Mouse (Mus musculus): ENCODE measurements around the gene Ppan. TPM values are rescaled to one million over a fixed set of nuclear protein-coding genes. Genes with fewer than 3 reads are reported as not detected.

Gene Ppan
- polyA plus RNA-seq, 1 experiment from 2014 or later = 64.3 TPM

DNA sequence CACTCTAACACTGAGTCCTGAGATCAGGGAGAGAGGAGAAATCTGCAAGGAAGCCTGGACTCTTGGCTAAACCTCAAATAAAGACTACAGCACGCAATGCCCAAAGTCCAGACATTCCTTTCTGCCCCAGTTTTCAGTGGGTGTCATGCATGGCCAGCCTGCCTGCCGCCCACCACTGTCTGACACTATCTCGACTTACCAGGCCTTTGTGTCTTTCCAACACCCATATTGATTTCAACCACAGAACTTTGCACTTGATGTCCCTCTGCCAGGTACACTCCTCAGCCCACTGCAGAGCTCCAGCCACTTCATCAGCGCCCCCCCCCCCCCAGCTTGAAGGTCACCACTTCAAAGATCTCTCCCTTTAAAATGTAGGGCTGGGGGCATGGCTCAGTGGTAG lies 25.8 kb upstream of the Ppan start:
- Histone ChIP-seq H3K27ac (replicated peaks; ENCODE audit: low read depth, low read length) (no peak overlapping the region), H3K36me3 (replicated peaks; ENCODE audit: control insufficient read depth, insufficient read depth, low read depth, low read length) (no peaks in the 10 kb centered on the region), H3K9ac (replicated peaks; ENCODE audit: low read length) (no peak overlapping the region), H3K4me1 (ENCODE audit: control insufficient read depth, insufficient read depth, low read length) (no peaks in the 10 kb centered on the region), H3K27me3 (ENCODE audit: control insufficient read depth, insufficient read depth, low read length) (no peaks in the 10 kb centered on the region), H3K9me3 (replicated peaks; ENCODE audit: control insufficient read depth, low read length) (no peaks in the 10 kb centered on the region), H3K4me3 (ENCODE audit: low read depth, low read length) (no peak overlapping the region), H3K4me2 (ENCODE audit: low read depth, low read length) (no peak overlapping the region)
- DNase-seq (ENCODE audit: low spot score) (no peak), ATAC-seq (replicated peaks; ENCODE audit: insufficient number of reproducible peaks, low FRiP score, low TSS enrichment, low read depth) (no peak)
- WGBS = 55% methylated on average over 4 of the region's 4 CpGs

DNA sequence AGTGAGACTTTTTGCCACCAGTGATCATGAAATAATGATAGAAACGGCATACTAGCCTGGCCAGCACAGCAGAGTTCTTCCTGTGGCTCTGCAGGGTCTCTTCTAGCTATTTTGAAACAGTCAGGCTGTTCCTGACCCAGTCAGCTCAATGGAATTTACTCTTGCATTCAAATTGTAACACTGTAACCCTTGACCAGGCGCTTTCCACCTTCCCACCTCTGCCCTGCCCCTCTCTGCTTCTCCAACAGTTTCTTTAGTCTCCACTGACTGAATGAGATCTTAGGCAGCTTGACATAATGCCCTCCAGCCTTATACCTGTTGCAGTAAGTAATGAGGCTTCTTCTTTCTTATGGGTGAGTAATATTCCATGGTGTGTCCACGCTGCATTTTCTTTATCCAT lies 21.1 kb upstream of the Ppan start:
- Histone ChIP-seq H3K36me3 (replicated peaks; ENCODE audit: control insufficient read depth, insufficient read depth, low read depth, low read length) (no peaks in the 10 kb centered on the region), H3K27ac (replicated peaks; ENCODE audit: low read depth, low read length) (no peak overlapping the region), H3K4me2 (ENCODE audit: low read depth, low read length) (no peak overlapping the region), H3K9me3 (replicated peaks; ENCODE audit: control insufficient read depth, low read length) (no peaks in the 10 kb centered on the region), H3K27me3 (ENCODE audit: control insufficient read depth, insufficient read depth, low read length) (peaks cover 22% of the 10 kb centered on the region), H3K9ac (replicated peaks; ENCODE audit: low read length) (no peak overlapping the region), H3K4me3 (ENCODE audit: low read depth, low read length) (no peak overlapping the region), H3K4me1 (ENCODE audit: control insufficient read depth, insufficient read depth, low read length) (no peaks in the 10 kb centered on the region)
- DNase-seq (ENCODE audit: low spot score) (no peak), ATAC-seq (replicated peaks; ENCODE audit: insufficient number of reproducible peaks, low FRiP score, low TSS enrichment, low read depth) (no peak)
- whole genome bisulfite sequencing = 60% methylated on average over 3 of the region's 3 CpGs

DNA sequence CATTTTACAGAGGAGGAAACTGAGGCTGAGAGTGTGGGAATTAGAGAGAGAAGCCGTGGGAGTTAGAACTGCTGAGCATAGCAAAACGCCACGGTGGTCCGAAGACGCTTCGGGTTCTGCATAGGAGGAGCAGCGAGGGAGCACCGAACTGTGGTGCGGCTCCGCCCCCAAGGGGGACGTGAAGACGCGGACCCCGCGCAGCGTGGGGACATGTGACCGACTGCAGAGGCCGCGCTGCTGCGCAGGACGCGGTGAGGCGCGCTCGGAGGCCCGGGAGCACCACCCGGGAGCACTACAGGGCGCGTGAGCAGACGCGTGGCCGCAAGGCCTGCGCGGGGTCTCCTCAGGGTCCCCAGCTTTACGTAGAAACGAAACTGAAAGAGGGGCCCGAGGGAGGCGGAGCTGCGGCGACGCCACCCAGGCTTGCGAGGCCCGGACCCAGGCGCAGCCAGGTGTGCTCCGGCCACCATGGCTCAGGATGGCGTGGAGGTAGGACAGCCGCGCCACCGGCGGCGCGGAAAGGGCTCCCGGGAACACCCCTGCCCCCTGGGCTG lies 19.4 kb upstream of the Ppan start, which contains the start of gene A230050P20Rik:
A230050P20Rik (plus strand) TSS at position 195 of the 554 bp plus-strand sequence.
- ATAC-seq (replicated peaks; ENCODE audit: insufficient number of reproducible peaks, low FRiP score, low TSS enrichment, low read depth) (0 out of 2 replicates have a peak, but pooled peaks have one; percentile 15), DNase-seq (ENCODE audit: low spot score) (no peak)
- Histone ChIP-seq H3K4me1 (ENCODE audit: control insufficient read depth, insufficient read depth, low read length) (no peaks in the 10 kb centered on the region), H3K27me3 (ENCODE audit: control insufficient read depth, insufficient read depth, low read length) (peaks cover 22% of the 10 kb centered on the region), H3K9ac (replicated peaks; ENCODE audit: low read length) (0 out of 2 replicates have a peak within 1 kb of the TSS, but pooled peaks have one; percentile 22), H3K9me3 (replicated peaks; ENCODE audit: control insufficient read depth, low read length) (no peaks in the 10 kb centered on the region), H3K27ac (replicated peaks; ENCODE audit: low read depth, low read length) (no peak within 1 kb of the TSS), H3K4me3 (ENCODE audit: low read depth, low read length) (peak within 1 kb of the TSS; percentile 28), H3K36me3 (replicated peaks; ENCODE audit: control insufficient read depth, insufficient read depth, low read depth, low read length) (no peaks in the 10 kb centered on the region), H3K4me2 (ENCODE audit: low read depth, low read length) (peak within 1 kb of the TSS; percentile 40)
- WGBS = 9% methylated on average over 43 of the region's 53 CpGs

DNA sequence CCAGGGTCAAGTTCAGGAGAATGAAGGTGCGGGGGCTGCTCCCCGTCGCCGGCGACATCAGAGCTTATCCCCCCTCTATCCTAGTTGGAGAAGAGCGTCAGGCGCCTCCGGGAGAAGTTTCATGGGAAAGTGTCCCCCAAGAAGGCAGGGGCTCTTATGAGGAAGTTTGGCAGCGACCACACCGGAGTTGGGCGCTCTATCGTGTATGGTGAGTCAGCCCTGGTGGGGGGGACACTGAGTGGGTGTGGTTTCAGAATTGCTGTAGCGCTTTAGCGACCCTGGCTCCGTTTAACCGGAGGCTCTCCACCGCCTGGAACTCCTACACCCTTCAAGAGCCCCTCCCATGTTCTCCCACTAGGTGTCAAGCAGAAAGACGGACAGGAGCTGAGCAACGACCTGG lies 18.7 kb upstream of the Ppan start:
- Histone ChIP-seq H3K9me3 (replicated peaks; ENCODE audit: control insufficient read depth, low read length) (no peaks in the 10 kb centered on the region), H3K4me3 (ENCODE audit: low read depth, low read length) (peak overlapping the region; percentile 28; the same call in 1 of the 2 replicates), H3K9ac (replicated peaks; ENCODE audit: low read length) (no peak overlapping the region), H3K4me2 (ENCODE audit: low read depth, low read length) (peak overlapping the region; percentile 40), H3K36me3 (replicated peaks; ENCODE audit: control insufficient read depth, insufficient read depth, low read depth, low read length) (no peaks in the 10 kb centered on the region), H3K4me1 (ENCODE audit: control insufficient read depth, insufficient read depth, low read length) (no peaks in the 10 kb centered on the region), H3K27me3 (ENCODE audit: control insufficient read depth, insufficient read depth, low read length) (peaks cover 22% of the 10 kb centered on the region), H3K27ac (replicated peaks; ENCODE audit: low read depth, low read length) (no peak overlapping the region)
- 7% methylated on average over 19 of the region's 19 CpGs for WGBS
- ATAC-seq (replicated peaks; ENCODE audit: insufficient number of reproducible peaks, low FRiP score, low TSS enrichment, low read depth) (no peak), DNase-seq (ENCODE audit: low spot score) (no peak)

DNA sequence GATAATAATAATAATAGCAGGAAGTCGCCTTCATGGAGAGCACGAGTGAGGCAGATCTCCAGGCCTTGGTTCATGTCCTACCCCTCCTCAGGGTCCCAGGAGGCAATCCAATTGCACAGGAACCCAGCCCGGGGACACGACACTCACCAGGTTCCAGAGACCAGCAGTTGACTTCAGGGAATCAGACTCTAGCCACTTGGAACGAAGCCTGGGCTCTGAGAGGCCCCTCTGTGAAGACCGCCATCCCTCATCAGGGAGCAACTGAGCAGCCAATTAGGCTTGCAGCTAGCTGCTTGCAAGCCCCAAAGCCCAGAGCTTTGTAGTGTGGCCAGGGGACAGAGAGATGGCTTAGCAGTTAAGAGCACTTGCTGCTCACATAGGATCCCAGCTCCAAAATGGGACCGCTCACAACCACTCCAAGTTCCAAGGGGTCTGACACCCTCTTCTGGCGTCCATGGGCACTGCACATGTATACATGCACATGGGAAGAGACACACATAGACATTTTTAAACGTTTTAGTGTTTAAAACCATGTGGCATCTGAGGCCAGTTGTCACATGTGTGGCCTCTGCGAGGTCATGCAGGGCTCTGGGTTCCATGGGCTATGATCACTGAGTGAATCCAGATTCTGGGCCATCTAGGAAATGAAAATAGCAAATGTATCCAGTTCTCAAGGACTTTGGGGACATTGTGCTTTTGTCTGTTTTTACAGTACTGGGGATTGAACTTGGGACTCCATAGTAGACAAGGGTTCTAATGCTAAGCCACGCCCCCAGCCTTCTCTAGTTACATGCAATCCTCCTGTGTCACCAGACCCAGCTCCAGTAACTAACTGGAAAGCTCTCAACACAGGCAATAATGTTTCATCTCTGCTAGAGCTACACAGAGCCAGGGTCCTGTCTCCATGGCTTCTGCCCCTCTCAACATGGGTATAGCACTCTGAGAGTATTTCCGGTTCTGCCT lies 17.5 kb upstream of the Ppan start:
- Histone ChIP-seq H3K4me2 (ENCODE audit: low read depth, low read length) (no peak overlapping the region), H3K27ac (replicated peaks; ENCODE audit: low read depth, low read length) (no peak overlapping the region), H3K4me3 (ENCODE audit: low read depth, low read length) (no peak overlapping the region), H3K9me3 (replicated peaks; ENCODE audit: control insufficient read depth, low read length) (no peaks in the 10 kb centered on the region), H3K36me3 (replicated peaks; ENCODE audit: control insufficient read depth, insufficient read depth, low read depth, low read length) (no peaks in the 10 kb centered on the region), H3K9ac (replicated peaks; ENCODE audit: low read length) (no peak overlapping the region), H3K4me1 (ENCODE audit: control insufficient read depth, insufficient read depth, low read length) (no peaks in the 10 kb centered on the region), H3K27me3 (ENCODE audit: control insufficient read depth, insufficient read depth, low read length) (peaks cover 22% of the 10 kb centered on the region)
- ATAC-seq (replicated peaks; ENCODE audit: insufficient number of reproducible peaks, low FRiP score, low TSS enrichment, low read depth) = no peak
- no peak for DNase-seq (ENCODE audit: low spot score)
- WGBS = 76% methylated on average over 12 of the region's 12 CpGs

DNA sequence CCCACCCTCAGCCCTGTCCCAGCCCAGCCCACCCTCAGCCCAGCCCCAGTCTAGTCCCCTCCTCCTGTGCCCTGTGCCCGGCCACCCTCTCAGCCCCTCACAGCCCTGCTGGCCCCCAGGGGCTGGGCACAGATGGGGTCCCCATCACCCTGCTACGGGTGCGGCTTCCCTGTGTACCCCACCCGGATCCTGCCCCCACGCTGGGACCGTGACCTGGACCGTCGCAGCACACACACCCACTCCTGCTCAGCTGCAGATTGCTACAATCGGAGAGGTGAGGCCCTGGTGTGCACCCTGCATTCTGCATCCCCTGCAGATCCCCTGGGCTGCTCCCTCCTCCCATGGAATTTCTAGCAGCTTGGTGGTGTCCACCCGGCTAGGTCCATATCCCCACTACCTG lies 15.0 kb upstream of the Ppan start:
- H3K27me3 ChIP-seq (ENCODE audit: control insufficient read depth, insufficient read depth, low read length) = peaks cover 17% of the 10 kb centered on the region
- H3K9ac ChIP-seq (replicated peaks; ENCODE audit: low read length) = no peak overlapping the region
- H3K9me3 ChIP-seq (replicated peaks; ENCODE audit: control insufficient read depth, low read length) = no peaks in the 10 kb centered on the region
- no peaks in the 10 kb centered on the region for H3K4me1 ChIP-seq (ENCODE audit: control insufficient read depth, insufficient read depth, low read length)
- no peak overlapping the region for H3K4me2 ChIP-seq (ENCODE audit: low read depth, low read length)
- ATAC-seq (replicated peaks; ENCODE audit: insufficient number of reproducible peaks, low FRiP score, low TSS enrichment, low read depth) (no peak), DNase-seq (ENCODE audit: low spot score) (no peak)
- WGBS = 89% methylated on average over 10 of the region's 10 CpGs
- no peak overlapping the region for H3K27ac ChIP-seq (replicated peaks; ENCODE audit: low read depth, low read length)
- H3K36me3 ChIP-seq (replicated peaks; ENCODE audit: control insufficient read depth, insufficient read depth, low read depth, low read length) = no peaks in the 10 kb centered on the region
- H3K4me3 ChIP-seq (ENCODE audit: low read depth, low read length) = no peak overlapping the region

DNA sequence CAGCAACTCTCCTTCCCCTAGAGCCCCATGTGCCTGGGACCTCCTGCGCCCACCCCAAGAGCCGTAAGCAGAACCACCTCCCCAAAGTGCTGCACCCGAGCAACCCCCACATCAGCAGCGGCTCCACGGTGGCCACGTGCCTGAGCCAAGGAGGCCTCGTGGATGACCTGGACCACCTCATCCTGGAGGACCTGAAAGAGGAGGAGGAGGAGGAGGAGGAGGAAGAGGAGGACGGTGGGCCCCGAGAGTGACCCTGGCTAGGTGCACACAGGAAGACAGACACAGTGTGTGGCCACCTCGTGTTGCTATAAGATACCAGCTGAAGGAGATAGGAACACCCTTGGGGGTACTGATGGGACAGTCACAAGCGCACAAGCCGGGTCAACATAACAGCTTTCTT lies 14.5 kb upstream of the Ppan start:
- Histone ChIP-seq H3K4me3 (ENCODE audit: low read depth, low read length) (no peak overlapping the region), H3K9me3 (replicated peaks; ENCODE audit: control insufficient read depth, low read length) (no peaks in the 10 kb centered on the region), H3K36me3 (replicated peaks; ENCODE audit: control insufficient read depth, insufficient read depth, low read depth, low read length) (no peaks in the 10 kb centered on the region), H3K27ac (replicated peaks; ENCODE audit: low read depth, low read length) (no peak overlapping the region), H3K4me2 (ENCODE audit: low read depth, low read length) (no peak overlapping the region), H3K9ac (replicated peaks; ENCODE audit: low read length) (no peak overlapping the region), H3K4me1 (ENCODE audit: control insufficient read depth, insufficient read depth, low read length) (no peaks in the 10 kb centered on the region), H3K27me3 (ENCODE audit: control insufficient read depth, insufficient read depth, low read length) (peaks cover 12% of the 10 kb centered on the region)
- WGBS = 87% methylated on average over 12 of the region's 12 CpGs
- ATAC-seq (replicated peaks; ENCODE audit: insufficient number of reproducible peaks, low FRiP score, low TSS enrichment, low read depth) (no peak), DNase-seq (ENCODE audit: low spot score) (no peak)

Measured in embryonic facial prominence, embryonic 11.5 days (tissue).